Mouse (Mus musculus) WW6 (cell line): ENCODE measurements at regions not wholly inside any gene's neighbourhood (a gene's known extent, or its start where the extent isn't known, plus 50 kb on each side); places are given as distances from the start of the nearest gene placed in this dataset.

Experiments used
- DNase-seq: peaks from one replicate; pipeline ENCODE4 v3.0.0-alpha.2; 2013; ENCODE audit warnings: low read depth, low spot score

GRCm38 (mm10) chr3:40058281-40058680, 472.8 kb upstream of the Intu start:
- DNase-seq, result no peak

- no peak for DNase-seq
These were observed 472.2 kb upstream of the Intu start for GRCm38 (mm10) chr3:40058719-40059420.

GRCm38 (mm10) chr3:40070137-40070667, 460.9 kb upstream of the Intu start:
- no peak for DNase-seq

GRCm38 (mm10) chr3:40076824-40077223, 454.3 kb upstream of the Intu start:
- DNase-seq, result no peak

DNA sequence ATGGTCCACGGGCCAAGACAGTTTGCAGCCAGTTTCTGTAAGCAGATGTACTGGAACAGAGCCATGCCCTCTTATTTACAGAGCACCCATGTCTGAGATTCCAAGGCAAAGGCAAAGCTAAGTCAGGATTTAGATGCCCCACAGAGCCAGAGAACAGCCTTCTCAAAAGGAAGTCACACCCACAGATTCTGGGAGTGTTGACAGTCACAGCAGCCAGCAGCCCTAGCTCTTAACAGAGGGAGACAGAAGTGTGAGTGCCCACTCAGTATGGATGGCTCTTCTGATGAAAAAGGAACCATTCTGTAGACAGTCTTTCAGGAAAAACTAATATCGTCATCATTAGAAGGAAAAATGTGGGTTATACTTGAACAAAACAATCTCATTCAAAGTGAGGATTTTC, 446.0 kb upstream of the Intu start:
- no peak for DNase-seq

- DNase-seq, result no peak
These were observed 439.2 kb upstream of the Intu start for GRCm38 (mm10) chr3:40091773-40092343.

- DNase-seq, result no peak
These were observed 438.2 kb upstream of the Intu start for GRCm38 (mm10) chr3:40092765-40093368.

DNA sequence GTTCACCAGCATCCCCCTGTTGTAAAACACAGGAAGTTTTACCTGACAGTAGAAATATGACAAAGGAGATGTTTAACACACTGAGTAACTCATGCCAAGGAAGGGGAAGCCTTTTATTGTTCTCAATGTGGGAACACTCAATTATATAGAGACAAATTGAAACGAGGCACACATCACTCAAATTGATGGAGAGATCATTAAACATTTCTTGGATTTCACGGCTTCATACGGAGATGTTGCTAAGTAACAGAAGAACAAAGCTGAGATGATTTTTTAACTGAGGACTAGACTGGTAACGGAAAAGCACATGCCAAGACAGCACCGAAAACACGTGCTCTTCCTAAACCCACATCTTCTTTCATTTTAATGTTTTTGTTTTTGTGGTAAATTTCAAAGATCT, 437.0 kb upstream of the Intu start:
- no peak for DNase-seq

DNA sequence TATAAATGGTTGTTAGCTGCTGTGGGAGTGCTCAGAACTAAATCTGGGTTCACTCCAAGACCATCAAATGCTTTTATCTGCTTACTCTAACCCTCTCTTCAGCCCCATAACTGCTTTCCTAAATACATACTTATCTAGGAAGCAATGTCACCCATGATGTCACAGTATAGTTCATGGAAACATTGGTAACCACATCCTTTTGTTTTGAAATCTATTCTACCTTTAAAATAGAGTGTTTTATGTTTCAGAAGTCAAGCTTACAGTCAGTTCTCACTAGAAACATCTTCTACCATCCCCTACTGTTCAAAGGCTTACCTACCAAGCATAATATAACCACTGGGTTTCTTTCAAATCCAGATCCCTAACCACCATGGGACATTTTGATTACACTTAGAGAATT, 436.4 kb upstream of the Intu start:
- no peak for DNase-seq

- no peak for DNase-seq
These were observed 428.4 kb upstream of the Intu start for GRCm38 (mm10) chr3:40102698-40103097.

DNA sequence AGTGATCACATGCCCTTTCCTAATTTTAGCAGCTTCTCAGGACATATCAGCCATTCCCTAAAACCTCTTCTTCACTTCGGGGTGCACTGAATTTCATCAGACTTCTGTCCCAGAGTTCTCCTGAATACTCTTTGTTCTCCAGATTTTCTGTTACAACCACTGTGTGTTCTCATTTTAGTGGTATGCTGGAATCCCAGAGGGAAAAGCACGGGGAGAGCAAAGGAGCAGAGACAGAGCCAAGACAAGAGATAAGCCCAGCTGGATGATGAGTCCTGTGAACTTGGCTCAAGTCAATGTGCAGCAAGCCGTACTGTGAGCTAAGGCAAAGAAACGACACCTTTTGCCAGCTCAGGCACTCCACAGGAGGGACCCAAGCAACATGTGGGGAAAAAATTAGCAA, 416.3 kb upstream of the Intu start:
- DNase-seq, result no peak

DNA sequence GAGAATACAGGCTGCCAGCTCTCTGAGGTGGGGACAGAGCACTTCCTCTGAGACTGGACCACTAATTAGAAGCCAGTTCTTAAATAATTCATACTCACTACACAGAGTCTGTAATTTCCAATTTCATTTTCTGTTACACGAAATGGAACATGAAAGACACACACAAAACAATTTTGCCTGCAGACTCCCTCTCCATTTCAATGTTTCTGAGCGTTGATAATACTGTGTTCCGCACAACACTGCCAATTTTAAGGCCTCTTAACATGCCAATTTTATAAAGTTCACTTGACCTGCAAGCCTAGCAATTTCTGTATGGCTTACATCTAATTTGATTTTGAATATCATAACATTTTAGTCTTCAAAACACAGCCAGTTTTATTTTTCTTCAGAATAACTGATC, 412.5 kb upstream of the Intu start:
- DNase-seq, result no peak

- DNase-seq, result no peak
These were observed 411.6 kb upstream of the Intu start for GRCm38 (mm10) chr3:40119462-40119861.

DNA sequence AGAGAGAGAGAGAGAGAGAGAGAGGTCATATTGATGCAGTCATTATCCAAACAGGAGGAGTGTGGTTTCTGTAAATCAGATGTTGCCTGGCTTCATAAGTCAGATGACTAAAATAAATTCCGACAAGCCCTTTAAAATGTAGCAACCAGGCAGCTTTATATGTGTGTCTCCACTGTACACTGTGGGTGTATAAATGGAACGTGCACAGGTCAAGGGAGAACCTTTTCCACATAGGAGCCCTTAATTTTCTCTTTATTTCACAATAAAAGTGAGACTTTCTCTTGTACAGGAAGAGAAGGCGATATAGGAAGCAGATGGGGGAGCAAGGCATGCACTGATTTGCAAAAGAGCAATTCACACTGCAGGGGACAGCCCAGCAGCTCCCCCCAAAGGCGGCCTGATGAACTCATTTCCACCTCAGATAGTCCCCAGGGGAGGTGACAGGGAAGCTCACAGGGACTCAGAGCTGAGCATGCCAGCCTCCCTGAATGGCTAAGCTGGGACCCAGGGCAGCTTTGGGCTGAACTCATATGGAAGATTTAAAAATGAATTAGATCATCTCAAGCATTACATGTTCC, 410.7 kb upstream of the Intu start:
- no peak for DNase-seq

- DNase-seq, result no peak
These were observed 407.4 kb upstream of the Intu start for GRCm38 (mm10) chr3:40123558-40124236.

- no peak for DNase-seq
These were observed 404.2 kb upstream of the Intu start for GRCm38 (mm10) chr3:40126903-40127302.

- no peak for DNase-seq
These were observed 400.1 kb upstream of the Intu start for GRCm38 (mm10) chr3:40130858-40131584.

DNA sequence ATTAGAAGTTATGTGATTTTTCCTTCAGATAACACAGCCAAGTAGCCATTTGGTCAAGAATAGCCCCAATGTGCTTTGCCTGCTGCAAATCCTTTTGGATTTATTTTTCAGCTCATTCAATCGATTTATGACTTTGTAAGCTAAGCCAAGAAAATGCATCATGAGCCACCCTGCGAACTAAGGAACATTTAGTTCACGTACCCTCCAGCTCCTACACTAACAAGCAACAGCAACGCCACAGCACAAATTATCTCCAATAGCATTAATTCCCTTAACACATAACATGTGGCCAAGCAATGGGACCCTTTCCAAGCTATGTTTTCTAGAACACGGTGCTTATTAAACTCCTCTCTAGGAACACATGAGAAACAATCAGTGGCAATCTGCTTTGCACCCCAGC, 392.4 kb upstream of the Intu start:
- DNase-seq, result no peak

DNA sequence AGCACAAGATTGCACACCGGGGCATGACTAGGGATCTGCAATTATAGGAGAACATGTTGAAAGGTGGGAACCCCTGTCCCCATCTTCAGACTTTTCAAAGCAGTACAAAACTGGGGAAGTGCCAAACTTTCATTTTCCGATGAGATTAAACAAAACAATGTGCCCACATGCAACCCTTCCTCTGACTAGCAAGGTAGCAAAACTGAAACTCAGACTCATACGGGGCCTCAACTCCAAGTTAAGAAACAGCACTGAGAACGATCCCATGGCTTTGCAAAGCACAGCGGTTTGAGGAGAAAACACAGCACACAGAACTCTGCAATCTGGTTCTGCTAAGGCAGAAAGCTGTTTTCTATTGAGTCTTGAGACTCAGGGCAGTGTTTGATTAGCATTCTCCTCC, 388.9 kb upstream of the Intu start:
- no peak for DNase-seq

GRCm38 (mm10) chr3:40158631-40159030, 372.5 kb upstream of the Intu start:
- DNase-seq, result no peak

DNA sequence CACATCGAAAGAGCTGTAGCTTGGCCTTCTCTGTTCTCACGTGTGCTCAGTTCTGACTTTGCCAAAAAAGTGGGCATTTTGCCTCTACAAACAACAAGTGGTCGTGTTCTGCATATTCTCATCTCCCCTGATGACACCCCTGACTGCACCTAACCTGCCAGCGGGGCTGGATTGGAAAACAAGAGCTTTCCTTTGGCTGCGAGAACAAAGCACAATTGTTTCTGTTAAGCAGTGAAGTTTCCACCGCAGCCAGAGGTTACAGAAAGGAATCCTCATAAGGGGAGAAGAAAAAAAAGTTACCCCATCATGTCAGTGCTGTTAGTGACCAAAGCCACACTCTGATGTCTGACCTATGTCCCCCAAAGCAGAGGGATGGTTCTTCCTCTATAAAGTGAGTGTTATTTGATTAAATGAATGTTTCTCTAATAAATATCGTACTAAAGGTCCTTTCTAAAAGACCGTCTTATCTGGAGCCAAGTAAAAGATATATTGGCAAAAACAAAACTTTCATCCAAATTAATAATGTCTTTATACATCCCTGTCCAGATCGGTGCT, 371.4 kb upstream of the Intu start:
- DNase-seq, result no peak
